20 mouse cellular contexts compared by ENCODE assay signal in the genomic region with DNA sequence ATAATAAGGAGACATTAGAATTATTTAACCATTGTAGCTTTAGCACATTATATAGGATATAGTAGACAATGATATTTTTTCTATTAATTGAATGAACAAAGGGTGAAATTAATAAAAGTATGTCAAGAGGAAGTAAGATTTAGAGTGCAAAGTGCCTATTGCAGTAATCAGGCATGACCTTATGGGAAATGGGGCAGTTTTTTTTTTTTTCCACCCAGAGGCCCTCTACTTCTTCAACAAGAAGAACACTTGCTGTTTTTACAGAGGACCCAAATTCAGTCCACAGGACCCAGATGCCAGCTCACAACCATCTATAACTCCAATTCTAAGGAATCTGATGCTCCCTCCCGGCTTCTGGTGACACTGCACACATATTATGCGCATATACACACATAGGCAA. TPM values are rescaled to one million over a fixed set of nuclear protein-coding genes. Genes with fewer than 3 reads are reported as not detected.
"Had no signal": no experiment of that assay in that cellular context is flagged by ENCODE, and none has a peak within 500 bp of the region (broad histone marks: within the 10 kb centered on the region; RNA-seq: fewer than 3 reads in every experiment).

No protein-coding gene starts in this region.

- H3K4me3 ChIP-seq: midbrain, embryonic 10.5 days; midbrain, embryonic 13.5 days; midbrain, embryonic 15.5 days; myocyte; neural tube, embryonic 13.5 days; neural tube, embryonic 15.5 days; stomach, embryonic 15.5 days had no signal

- ATAC-seq: midbrain, embryonic 13.5 days; midbrain, embryonic 15.5 days had no signal

- H3K9me3 ChIP-seq: midbrain, embryonic 10.5 days; midbrain, embryonic 13.5 days; midbrain, embryonic 15.5 days; neural tube, embryonic 13.5 days; neural tube, embryonic 15.5 days; stomach, embryonic 15.5 days had no signal

- H3K27ac ChIP-seq: liver, embryonic 14.5 days; macrophage; midbrain, embryonic 10.5 days; midbrain, embryonic 13.5 days; midbrain, embryonic 15.5 days; neural tube, embryonic 13.5 days; neural tube, embryonic 15.5 days; stomach, embryonic 15.5 days; stomach, postnatal 0 days had no signal

- H3K4me2 ChIP-seq: lung, embryonic 14.5 days; midbrain, embryonic 13.5 days; midbrain, embryonic 15.5 days; neural tube, embryonic 13.5 days; neural tube, embryonic 15.5 days; stomach, embryonic 15.5 days had no signal

- DNase-seq: lung, adult 18-20 months; lung, embryonic 14.5 days; lung, postnatal 10 days; right cerebral cortex, postnatal 14 days; thymus, adult 2 months; thymus, postnatal 25 days; thymus, postnatal 4 days had no signal

- H3K4me1 ChIP-seq: midbrain, embryonic 13.5 days; neural tube, embryonic 13.5 days; neural tube, embryonic 15.5 days; stomach, embryonic 15.5 days had no signal

- H3K36me3 ChIP-seq: midbrain, embryonic 10.5 days; midbrain, embryonic 13.5 days; midbrain, embryonic 15.5 days; neural tube, embryonic 13.5 days; neural tube, embryonic 15.5 days; stomach, embryonic 15.5 days had no signal

- H3K27me3 ChIP-seq: midbrain, embryonic 15.5 days; neural tube, embryonic 15.5 days; stomach, embryonic 15.5 days had no signal

- H3K9ac ChIP-seq: liver, embryonic 14.5 days; lung, embryonic 14.5 days; midbrain, embryonic 13.5 days; midbrain, embryonic 15.5 days; neural tube, embryonic 13.5 days; neural tube, embryonic 15.5 days; stomach, embryonic 15.5 days had no signal

RNA-seq across cellular contexts. Expression of a gene that starts 21.6 kb away (rescaled TPM):
- total RNA-seq: megakaryocyte, adult 5-6 weeks; megakaryocyte-erythroid progenitor cell, adult 5-6 weeks had no signal
- polyA plus RNA-seq: macrophage; myocyte; neural tube, embryonic 11.5 days had no signal
